Mouse (Mus musculus) gastrocnemius, adult 18-20 months (tissue): ENCODE data around the gene Snx12. TPM values are rescaled to one million over a fixed set of nuclear protein-coding genes. Genes with fewer than 3 reads are reported as not detected.
A peak's percentile ranks its signal among the peaks of the same experiment; 100 is the strongest.

Source experiments
- DNase-seq: peaks from one replicate; pipeline ENCODE4 v3.0.0; 2021; ENCODE audit warnings: low spot score
- long read RNA-seq, 2 experiments: library from polyadenylated mRNA; stranded (forward); transcript quantifications; one replicate each; pipeline ENCODE4 v2.0.0; 2021
- total RNA-seq, 2 experiments: library from RNA; stranded (reverse); gene quantifications; 2 replicates each; pipeline ENCODE4 v1.2.3; 2021

Gene Snx12
- total RNA-seq: 10 to 100 TPM; 27.9 to 31.1 TPM
- long read RNA-seq, experiment 1, partial matches to known transcripts: 0 of 17 reads
- long read RNA-seq, experiment 1, other reads (novel, unspliced or antisense): 7 of 17 reads
- long read RNA-seq, experiment 2, transcript Snx12-201 (5 exons, 1,002 nt): major isoform, 5 of 13 reads
- long read RNA-seq, experiment 2, partial matches to known transcripts: 3 of 13 reads
- long read RNA-seq, experiment 2, other reads (novel, unspliced or antisense): 4 of 13 reads

DNA sequence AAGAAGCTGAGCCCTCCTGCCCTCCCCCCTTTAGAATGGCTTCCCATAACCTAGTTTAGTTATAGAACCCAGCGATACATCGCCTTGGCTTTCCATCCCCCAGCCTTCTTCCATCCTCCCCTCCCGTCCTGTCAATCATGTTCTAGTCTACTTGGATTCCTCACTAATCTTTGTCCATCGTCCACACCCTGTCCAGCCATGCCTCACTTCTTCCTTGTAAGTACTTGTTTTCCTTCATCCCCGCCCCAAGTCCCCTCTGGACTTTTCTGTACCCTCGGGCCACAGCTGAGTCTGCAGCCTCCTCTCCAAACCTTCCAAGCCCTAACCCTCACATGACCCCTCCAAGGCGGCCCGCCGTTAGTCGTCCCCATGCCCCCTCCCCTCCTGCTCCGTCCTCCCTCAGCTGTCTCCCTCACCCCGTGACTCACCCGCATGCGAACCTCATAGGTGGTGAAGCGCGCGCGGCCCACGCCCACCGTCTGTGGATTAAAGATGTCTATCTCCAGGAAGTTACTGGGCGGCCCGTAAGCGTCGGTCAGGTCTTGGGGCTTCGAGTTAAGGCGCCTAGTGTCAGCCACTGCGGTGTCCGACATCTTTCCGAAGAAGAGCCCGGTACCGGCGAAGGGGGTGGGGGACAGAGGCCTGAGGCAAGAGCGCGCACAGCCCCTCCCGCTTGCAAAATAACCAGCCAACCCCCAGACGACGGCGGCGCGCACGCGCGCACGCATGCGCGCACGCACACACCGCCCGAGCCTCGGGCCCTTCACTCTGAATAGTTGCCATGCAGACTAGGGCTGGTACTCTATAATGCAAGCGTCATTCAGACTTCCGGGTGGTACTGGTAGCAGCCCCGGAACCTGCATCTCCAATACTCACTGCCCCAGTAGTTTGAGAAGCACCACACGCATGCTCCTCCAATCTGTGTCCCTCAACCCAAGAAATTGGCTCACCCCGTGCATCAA lies at the start of gene Snx12:
Snx12 (minus strand) TSS at position 730 of the 962 bp plus-strand sequence.
- DNase-seq: peak; percentile 85

DNA sequence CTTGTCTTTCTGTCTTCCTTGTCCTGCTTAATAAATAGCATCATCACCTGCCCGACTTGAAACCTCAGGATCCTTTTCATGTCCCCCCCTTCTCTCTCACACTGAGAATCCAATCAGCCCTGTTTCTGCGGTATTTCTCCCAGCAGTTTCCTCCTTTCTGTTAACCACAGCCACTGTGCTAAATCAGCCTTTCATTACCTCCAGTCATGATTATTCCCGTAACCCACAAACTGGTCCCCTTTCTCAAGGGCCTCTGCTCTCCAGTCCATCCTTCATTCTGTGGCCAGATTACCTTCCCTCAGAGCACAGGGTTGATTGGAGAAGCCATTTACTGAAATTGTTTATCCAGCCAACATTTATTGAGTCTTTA lies 46.4 kb upstream of the Snx12 start, which contains the start of gene Gm20489:
Gm20489 (minus strand) TSS at position 269 of the 370 bp plus-strand sequence.
- DNase-seq: no peak

DNA sequence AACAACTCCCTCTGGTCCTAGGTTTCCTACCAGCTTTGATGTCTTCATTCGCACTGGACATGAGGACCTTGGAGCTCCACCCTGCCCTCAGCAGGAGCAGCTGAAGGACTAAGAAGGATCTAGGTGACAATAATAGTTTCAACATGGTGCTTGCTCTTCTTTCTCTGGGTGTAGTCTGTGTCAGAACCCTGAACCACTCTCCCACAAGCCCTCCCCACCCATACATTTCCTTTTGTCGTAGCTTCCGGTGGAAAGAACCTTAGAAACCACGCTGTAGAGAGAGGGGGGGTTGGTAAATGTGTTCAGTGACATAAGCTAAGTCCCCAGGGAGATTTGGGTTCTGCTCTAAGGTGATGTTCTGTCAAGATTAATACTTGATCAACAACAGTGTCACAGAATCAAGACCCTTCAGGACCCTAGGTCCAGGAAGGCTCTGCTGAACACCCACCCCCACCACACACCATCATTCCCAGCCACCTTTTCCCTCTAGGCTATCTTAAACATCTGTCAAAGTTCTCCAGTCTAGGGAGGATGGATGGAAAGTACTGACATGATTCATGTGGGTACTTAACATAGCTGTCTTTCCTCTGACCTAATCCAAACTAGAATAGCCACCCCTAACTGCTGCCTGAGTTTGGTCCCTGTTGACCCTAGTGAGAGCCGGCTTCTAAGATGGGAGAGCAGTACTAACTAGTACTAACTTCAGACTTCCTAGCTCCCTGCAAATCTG lies 45.8 kb upstream of the Snx12 start, which contains the start of gene Il2rg:
Il2rg (minus strand) TSS at position 231 of the 730 bp plus-strand sequence.
- no peak for DNase-seq

DNA sequence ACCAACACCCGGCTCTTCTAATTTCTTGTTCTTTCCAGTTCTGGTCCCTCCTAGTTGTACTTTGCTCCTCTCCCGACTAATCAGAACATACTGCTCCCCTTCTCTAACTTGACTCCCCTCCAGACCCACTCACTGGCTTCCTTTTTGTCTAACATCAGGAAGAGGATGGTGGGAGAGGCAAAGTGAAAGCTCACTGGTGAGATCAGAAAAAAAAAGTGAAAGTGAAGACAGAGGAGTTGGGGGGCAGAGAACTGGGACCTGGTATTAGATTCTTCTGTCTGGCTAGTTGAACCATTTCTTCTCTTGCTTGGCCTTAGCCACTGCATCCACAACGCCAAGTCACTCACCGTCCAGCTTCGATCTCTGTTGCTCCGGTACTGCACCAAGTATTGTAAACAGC lies 44.3 kb upstream of the Snx12 start:
- no peak for DNase-seq

DNA sequence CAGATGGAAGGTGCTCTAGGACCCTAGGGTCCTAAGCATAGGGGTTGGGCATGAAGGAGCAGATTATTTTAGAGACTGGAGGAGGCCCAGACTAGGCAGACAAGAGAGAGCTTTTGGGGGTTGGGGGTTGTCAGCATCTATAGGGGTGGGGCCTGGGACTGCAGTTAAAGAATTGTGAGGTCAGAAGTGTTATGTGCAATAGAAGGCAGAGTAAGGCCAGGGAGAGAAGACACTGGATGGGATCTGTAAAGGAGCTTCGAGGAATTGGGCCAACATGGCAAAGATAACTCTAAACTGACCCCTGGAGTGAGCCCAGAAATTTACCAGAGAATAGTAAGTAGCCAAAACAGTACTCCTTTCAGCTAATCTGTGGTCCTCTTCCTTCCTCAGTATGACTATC lies 41.5 kb upstream of the Snx12 start, which contains the start of gene Gm614:
Gm614 (minus strand) TSS at position 101 of the 400 bp plus-strand sequence.
- no peak for DNase-seq

DNA sequence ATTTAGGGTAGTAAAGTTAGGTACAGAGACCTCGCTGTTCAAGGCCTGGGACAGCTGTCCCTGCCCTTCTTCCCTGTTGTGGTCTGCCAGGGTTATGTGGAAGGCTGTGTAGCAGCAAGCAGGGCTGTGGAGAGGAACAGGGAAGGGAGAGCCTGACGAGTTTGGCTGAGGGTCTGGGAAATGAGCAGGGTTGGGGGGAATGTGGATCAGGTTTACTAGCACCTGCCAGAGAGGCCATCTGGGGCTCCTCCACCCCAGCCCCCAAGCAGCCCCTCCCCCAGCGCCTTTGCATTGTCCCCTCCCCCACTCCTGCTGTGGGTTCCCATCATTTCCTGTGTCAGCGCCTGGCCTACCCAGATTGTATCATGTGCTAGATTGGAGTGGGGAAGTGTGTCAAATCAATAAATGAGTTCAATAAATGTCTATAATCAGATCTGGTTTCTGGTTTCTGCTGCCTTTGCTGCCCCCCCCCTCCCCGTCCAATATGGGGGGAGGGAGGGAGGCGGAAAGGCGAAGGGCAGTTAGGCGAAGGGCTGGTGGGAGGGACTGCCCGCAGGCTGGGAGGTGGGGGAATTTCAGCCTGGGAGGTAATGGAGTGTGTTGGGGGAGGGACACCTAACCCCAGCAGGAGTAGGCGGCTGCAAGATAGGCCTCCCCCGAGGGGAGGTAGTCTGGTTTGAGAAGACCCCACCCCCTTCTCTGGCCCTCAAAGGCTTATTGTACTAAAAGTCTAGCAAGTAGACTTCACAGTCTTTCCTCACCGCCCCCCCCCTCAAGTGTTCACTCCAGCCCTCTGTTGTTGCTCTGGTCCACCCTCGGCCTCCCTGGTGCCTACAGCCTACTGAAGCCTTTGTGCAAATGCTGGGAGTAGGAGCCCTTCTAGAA lies 38.3 kb upstream of the Snx12 start:
- no peak for DNase-seq

DNA sequence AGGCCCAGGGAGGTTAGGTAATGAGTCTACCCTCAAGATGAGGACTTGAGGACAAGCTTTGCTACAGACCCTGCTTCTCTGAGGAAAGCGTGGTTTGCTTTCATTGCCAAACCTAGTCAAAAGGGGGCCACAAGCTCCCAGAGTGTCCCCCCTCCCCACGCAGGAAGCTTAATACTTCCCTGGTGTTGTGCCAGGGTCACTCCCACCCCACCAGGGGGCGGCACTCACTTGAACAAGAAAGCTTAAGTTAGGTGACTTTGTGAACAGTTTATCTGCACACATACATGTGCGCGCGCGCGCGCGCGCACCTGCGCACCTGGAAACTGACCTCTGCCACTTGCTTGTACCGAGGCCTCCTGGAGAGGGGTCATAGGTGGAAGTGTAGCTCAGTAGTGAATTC lies 34.2 kb upstream of the Snx12 start:
- no peak for DNase-seq

DNA sequence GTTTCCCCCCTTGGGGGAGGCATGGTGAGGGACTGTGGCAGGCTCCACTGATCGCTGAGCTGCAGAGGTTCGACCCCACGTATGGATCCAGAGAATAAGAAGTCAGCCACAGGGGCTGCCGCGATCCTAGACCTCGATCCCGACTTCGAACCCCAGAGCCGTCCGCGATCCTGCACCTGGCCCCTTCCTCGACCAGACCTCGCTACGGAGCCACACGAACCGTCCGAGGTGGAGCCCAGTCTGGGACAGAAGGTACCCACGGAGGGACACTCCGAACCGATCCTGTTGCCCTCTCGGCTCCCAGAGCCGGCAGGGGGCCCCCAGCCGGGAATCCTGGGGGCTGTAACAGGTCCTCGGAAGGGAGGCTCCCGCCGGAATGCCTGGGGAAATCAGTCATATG lies 32.4 kb upstream of the Snx12 start:
- DNase-seq: no peak

DNA sequence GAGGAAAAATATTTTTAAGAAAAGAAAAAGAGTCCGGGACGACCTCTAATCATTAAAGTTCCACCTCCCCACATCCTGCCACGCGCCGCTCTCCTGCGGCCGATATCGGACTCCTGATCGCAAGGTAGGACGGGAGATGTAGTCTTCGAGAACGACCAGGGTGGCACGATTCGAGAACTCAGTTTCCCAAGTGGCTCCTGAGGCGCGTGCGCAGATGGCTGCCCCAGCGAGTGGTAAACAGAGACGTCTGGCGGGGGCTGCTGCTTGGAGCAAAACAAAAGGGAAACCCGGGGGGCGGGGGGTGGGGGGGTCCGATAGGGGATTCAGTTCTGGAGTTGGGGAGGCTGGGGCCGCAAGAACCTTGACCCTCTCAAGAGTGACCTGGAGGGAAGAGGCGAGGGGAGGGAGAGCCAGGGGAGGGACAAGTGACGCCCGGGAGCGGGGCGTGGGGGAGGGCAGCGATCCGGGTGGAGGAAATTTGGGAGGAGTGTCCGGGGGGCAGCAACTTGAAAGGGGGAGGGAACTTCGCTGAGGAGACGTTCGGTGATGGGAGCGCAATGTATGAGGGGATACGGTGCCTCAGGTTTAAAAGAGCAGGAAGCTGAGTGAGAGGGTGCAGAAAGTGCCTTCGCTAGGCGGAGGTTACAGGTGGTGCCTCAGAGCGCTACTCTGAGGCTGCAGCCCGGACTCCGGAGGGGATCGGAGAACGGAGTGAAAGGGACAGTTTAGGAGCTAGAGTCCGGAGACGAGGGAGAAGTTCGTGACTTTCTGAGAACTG lies 31.8 kb upstream of the Snx12 start, which contains the start of gene Foxo4:
Foxo4 (plus strand) TSS at position 577 of the 778 bp plus-strand sequence.
- DNase-seq: peak; percentile 87

DNA sequence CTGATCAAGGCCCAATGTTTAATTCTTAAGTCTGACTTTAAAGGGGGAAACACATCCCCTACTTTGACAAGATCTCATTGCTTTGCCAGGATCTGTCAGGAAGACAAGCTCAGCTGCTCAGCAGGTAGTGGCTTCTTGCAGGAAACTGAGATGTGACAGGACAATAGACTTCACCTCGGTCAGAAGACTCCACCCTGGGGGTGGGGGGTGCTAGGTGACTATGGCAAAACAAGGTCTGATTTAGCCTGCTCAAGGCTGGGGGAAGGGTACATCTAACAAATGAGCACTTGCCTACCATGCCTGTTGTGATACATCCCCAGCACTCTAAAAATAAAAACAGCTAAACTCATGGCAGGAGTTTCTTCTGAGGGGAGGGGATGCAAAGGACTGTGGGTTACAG lies 22.6 kb upstream of the Snx12 start:
- DNase-seq: no peak

DNA sequence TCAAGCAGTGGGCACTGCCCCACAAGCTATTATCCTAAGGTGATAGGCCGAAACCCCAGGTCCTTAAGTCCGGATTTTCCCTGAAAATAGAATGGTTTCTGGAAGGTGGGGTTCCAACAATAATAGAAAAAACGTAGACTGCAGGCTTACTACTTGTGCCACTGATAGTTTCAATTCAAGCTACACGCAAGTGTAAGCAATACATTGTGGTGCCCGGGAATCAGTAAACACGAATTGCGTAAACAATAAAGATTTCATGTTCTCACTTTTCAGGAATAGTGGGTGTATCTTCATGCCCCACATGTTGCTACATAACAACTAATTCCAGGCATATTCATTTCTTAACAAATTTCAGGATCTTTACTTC lies 416 bp upstream of the Snx12 start:
- no peak for DNase-seq

DNA sequence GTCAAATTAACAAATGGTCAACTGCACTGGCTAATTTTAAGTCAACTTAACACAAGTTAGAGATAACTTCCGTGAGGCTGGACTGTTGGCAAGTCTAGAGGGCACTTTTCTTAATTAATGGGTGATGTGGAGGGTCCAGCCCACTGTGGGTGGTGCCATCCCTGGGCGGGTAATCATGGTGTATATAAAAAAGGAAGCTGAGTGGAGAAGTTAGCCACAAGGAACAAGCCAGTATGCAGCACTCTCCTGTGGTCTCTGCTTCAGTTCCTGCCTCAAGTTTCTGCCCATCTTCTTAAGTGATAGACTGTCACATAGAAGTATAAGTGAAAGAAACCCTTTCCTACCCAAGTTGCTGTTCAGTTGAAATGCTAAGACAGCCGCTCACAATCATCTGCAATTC lies 33.1 kb downstream of the Snx12 start:
- no peak for DNase-seq

DNA sequence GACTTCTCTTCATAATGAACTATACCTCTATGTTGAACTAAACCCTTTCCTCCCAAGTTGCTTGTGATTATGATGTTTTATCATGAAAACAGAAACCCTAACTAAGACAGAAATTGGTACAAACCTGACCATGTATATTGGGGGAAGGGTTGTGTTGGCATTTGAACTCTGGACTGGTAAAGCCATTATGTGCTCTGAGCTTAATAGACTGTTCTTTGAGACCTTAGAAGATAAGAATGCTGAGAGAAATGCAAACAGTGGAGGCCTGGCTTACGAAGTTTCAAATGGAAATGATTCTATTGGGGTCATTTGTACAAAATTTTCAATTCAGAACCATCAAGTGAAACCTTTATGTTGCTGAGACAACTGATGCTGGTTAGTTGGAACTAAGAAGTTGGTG lies 34.7 kb downstream of the Snx12 start:
- no peak for DNase-seq

DNA sequence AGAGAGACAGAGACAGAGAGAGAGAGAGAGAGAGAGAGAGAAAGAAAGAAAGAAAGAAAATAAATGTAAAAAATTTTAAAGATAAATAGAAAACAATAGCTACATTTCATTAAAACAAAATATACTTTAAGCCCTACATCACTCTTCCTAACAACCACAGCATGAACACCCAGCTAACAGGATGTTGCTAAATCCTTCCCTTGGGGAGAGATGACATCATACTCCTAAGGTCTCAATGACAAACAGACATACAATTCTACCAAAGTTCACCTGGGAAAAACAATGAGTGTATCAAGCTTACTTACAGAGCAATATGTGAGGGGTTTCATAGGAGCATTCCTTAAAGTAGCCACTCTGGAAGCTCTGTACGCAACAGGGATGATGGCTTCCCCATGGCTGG lies 49.0 kb downstream of the Snx12 start:
- DNase-seq: no peak

DNA sequence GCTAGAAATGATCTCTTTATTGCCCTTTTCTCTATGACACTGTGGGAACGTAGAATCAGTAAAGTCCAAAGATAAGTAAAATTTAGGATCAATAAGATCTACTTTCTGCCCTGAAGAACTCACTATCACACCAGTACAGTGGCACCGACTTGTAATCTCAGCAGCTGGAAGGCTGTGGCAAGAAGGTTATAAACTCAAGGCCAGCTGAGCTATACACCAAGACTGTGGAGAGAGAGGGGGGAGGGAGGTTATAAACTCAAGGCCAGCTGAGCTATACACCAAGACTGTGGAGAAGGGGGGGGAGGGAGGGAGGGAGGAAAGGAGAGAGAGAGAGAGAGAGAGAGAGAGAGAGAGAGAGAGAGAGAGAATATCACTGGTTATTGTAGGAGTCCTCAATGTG lies 53.9 kb downstream of the Snx12 start:
- DNase-seq: no peak

DNA sequence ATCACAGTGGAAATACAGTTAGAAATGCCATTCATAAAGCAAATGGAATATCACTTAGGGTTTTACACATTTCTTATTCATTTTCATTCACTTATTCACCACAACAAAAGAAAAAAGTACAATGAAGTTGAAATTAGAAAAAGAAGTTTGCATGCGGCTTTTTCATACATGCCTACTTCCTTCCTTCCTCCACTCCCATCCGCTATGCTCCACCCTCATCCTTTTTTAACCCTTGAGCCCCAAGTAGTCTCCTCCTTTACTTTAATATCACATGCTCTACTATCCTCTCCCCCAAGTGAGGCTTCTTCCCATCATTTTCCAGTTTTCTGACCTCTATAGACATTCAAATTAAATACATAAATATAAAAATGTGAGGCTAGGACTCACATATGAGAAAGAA lies 58.6 kb downstream of the Snx12 start:
- DNase-seq: no peak

DNA sequence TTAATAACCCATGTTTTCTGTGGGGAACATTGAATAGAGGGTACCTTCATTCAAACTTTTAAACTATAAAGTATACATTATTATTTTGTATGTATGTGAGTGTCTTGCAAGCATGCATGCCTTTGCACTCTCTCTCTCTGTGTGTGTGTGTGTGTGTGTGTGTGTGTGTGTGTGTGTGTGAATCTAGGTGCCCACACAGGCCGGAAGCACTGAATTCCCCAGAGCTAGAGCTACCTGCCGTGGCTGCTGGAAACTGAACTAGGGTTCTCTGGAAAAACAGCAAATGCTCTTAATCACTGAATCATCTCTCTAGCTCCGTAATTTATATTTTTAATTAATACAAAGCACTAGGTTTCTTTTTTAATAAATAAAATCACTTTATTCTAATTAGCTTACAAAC lies 59.1 kb downstream of the Snx12 start:
- no peak for DNase-seq

DNA sequence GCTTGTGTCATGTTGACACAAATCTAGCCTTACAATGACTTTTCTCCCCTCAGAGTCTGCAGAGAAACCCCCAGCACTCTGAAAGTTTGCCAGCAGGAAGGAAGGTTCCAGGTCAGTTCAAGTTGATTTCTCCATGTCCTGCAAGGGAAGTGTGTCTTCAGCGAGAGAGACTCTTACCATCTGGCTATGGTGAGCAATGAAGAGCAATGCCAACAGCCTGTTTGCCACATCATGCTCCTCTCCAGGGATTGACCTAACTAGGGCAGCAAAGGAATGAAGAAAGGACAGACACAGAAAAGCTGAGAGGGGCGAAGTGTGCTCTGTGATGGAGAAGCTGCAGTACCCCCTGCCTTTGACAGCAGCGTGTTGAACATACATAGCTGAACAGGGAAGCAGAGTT lies 59.8 kb downstream of the Snx12 start:
- no peak for DNase-seq

DNA sequence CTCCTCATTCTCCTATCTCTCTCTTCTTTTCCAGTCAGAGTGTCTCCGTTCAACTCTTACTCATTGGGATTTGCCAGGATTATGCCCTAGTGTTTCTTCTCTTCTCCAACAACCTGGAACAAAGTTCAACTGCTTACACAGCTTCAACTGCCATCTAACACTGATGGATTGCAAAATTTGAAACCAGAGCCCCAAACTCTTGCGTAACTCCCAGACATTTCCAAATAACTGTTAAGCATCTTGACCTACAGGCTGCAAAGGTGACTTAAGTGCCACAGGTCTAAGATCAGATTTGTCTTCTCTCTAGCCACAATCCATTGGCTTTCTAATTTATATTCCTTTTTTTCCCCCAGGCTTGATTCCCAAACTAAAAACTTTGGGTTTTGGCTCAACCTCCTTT lies 64.9 kb downstream of the Snx12 start:
- no peak for DNase-seq

DNA sequence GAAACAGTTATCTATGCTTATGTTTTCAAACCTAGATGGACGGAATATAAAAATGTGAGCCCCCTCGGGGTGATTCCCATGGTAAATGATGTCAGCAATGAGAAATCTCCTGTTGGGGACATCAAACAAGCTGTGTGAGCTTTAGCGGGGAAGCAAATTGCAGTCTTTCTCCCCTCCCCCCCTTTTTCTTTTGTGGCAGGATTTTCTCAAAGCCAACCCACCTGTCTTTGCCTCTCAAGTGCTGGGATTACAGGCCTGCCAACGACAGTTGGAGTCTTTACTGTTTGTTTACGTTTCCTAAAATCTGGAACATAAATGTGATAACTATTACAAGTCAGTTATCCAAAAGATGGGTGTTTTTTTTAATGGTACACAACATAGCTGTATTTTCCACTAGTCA lies 66.0 kb downstream of the Snx12 start:
- DNase-seq: no peak
